Mouse (Mus musculus): ENCODE results near the gene Aar2. TPM values are rescaled to one million over a fixed set of nuclear protein-coding genes. Genes with fewer than 3 reads are reported as not detected.

Aar2 gene
- polyA plus RNA-seq, 1 experiment from 2014 or later = 38.0 TPM

GRCm38 (mm10) chr2:156571521-156571920, 24.1 kb downstream of the Aar2 start:
- Histone ChIP-seq H3K4me2 (no peak overlapping the region), H3K4me3 (replicated peaks) (no peak overlapping the region), H3K27ac (no peak overlapping the region), H3K27me3 (no peaks in the 10 kb centered on the region), H3K9ac (no peak overlapping the region), H3K4me1 (no peaks in the 10 kb centered on the region), H3K9me3 (replicated peaks) (no peaks in the 10 kb centered on the region), H3K36me3 (peaks cover 27% of the 10 kb centered on the region)
- 58% methylated on average over 6 of the region's 6 CpGs for WGBS
- no peak for ATAC-seq (replicated peaks; ENCODE audit: low FRiP score)

GRCm38 (mm10) chr2:156576850-156577587, 29.6 kb downstream of the Aar2 start:
- no peaks in the 10 kb centered on the region for H3K36me3 ChIP-seq
- no peak overlapping the region for H3K4me3 ChIP-seq (replicated peaks)
- no peaks in the 10 kb centered on the region for H3K4me1 ChIP-seq
- WGBS = 72% methylated on average over 7 of the region's 7 CpGs
- no peak overlapping the region for H3K4me2 ChIP-seq
- H3K9me3 ChIP-seq (replicated peaks) = no peaks in the 10 kb centered on the region
- no peak overlapping the region for H3K27ac ChIP-seq
- no peak for ATAC-seq (replicated peaks; ENCODE audit: low FRiP score)
- H3K27me3 ChIP-seq = no peaks in the 10 kb centered on the region
- H3K9ac ChIP-seq = no peak overlapping the region

- H3K4me2 ChIP-seq = no peak overlapping the region
- H3K9me3 ChIP-seq (replicated peaks) = no peaks in the 10 kb centered on the region
- no peak overlapping the region for H3K27ac ChIP-seq
- WGBS = 69% methylated on average over 5 of the region's 5 CpGs
- no peak for ATAC-seq (replicated peaks; ENCODE audit: low FRiP score)
- peaks cover 6% of the 10 kb centered on the region; the same call in 1 of the 2 replicates for H3K27me3 ChIP-seq
- H3K36me3 ChIP-seq = no peaks in the 10 kb centered on the region
- no peak overlapping the region for H3K9ac ChIP-seq
- H3K4me3 ChIP-seq (replicated peaks) = no peak overlapping the region
- no peaks in the 10 kb centered on the region for H3K4me1 ChIP-seq
Observed at GRCm38 (mm10) chr2:156580507-156580906, 33.1 kb downstream of the Aar2 start.

- Histone ChIP-seq H3K9ac (no peak overlapping the region), H3K36me3 (no peaks in the 10 kb centered on the region), H3K4me2 (no peak overlapping the region), H3K4me3 (replicated peaks) (no peak overlapping the region), H3K27ac (no peak overlapping the region), H3K4me1 (no peaks in the 10 kb centered on the region), H3K27me3 (peaks cover 6% of the 10 kb centered on the region; the same call in 1 of the 2 replicates), H3K9me3 (replicated peaks) (no peaks in the 10 kb centered on the region)
- ATAC-seq (replicated peaks; ENCODE audit: low FRiP score) = no peak
- WGBS = 66% methylated on average over 10 of the region's 10 CpGs
Observed at GRCm38 (mm10) chr2:156581244-156581643, 33.9 kb downstream of the Aar2 start.

GRCm38 (mm10) chr2:156582887-156583286, 35.5 kb downstream of the Aar2 start:
- H3K9me3 ChIP-seq (replicated peaks) = no peaks in the 10 kb centered on the region
- H3K27ac ChIP-seq = no peak overlapping the region
- no peak overlapping the region for H3K4me3 ChIP-seq (replicated peaks)
- no peak overlapping the region for H3K9ac ChIP-seq
- WGBS = 86% methylated on average over 10 of the region's 10 CpGs
- H3K4me2 ChIP-seq = no peak overlapping the region
- no peaks in the 10 kb centered on the region for H3K4me1 ChIP-seq
- H3K27me3 ChIP-seq = peaks cover 6% of the 10 kb centered on the region; the same call in 1 of the 2 replicates
- no peaks in the 10 kb centered on the region for H3K36me3 ChIP-seq
- ATAC-seq (replicated peaks; ENCODE audit: low FRiP score) = no peak

- no peak overlapping the region for H3K9ac ChIP-seq
- H3K4me1 ChIP-seq = no peaks in the 10 kb centered on the region
- H3K27me3 ChIP-seq = peaks cover 6% of the 10 kb centered on the region; the same call in 1 of the 2 replicates
- no peak overlapping the region for H3K4me3 ChIP-seq (replicated peaks)
- no peak overlapping the region for H3K27ac ChIP-seq
- no peak overlapping the region for H3K4me2 ChIP-seq
- WGBS = 71% methylated on average over 11 of the region's 11 CpGs
- H3K9me3 ChIP-seq (replicated peaks) = no peaks in the 10 kb centered on the region
- ATAC-seq (replicated peaks; ENCODE audit: low FRiP score) = no peak
- H3K36me3 ChIP-seq = no peaks in the 10 kb centered on the region
Observed at GRCm38 (mm10) chr2:156584154-156584796, 36.9 kb downstream of the Aar2 start.

GRCm38 (mm10) chr2:156584797-156585471, 37.5 kb downstream of the Aar2 start:
- Histone ChIP-seq H3K4me3 (replicated peaks) (no peak overlapping the region), H3K36me3 (no peaks in the 10 kb centered on the region), H3K27ac (no peak overlapping the region), H3K9ac (no peak overlapping the region), H3K9me3 (replicated peaks) (no peaks in the 10 kb centered on the region), H3K27me3 (peaks cover 6% of the 10 kb centered on the region; the same call in 1 of the 2 replicates), H3K4me2 (no peak overlapping the region), H3K4me1 (no peaks in the 10 kb centered on the region)
- WGBS = 43% methylated on average over 14 of the region's 14 CpGs
- ATAC-seq (replicated peaks; ENCODE audit: low FRiP score) = no peak

GRCm38 (mm10) chr2:156589481-156589880, 42.1 kb downstream of the Aar2 start:
- no peak overlapping the region for H3K4me3 ChIP-seq (replicated peaks)
- H3K9me3 ChIP-seq (replicated peaks) = no peaks in the 10 kb centered on the region
- WGBS = 85% methylated on average over 9 of the region's 9 CpGs
- ATAC-seq (replicated peaks; ENCODE audit: low FRiP score) = no peak
- H3K27me3 ChIP-seq = no peaks in the 10 kb centered on the region
- no peak overlapping the region for H3K9ac ChIP-seq
- no peak overlapping the region for H3K27ac ChIP-seq
- no peak overlapping the region for H3K4me2 ChIP-seq
- H3K4me1 ChIP-seq = no peaks in the 10 kb centered on the region
- H3K36me3 ChIP-seq = no peaks in the 10 kb centered on the region

- Histone ChIP-seq H3K4me1 (no peaks in the 10 kb centered on the region), H3K9ac (no peak overlapping the region), H3K9me3 (replicated peaks) (no peaks in the 10 kb centered on the region), H3K4me3 (replicated peaks) (no peak overlapping the region), H3K36me3 (no peaks in the 10 kb centered on the region), H3K27me3 (no peaks in the 10 kb centered on the region), H3K27ac (no peak overlapping the region), H3K4me2 (no peak overlapping the region)
- WGBS = 70% methylated on average over 15 of the region's 15 CpGs
- no peak for ATAC-seq (replicated peaks; ENCODE audit: low FRiP score)
Observed at GRCm38 (mm10) chr2:156594987-156595490, 47.7 kb downstream of the Aar2 start.

- Histone ChIP-seq H3K27ac (no peak overlapping the region), H3K4me2 (no peak overlapping the region), H3K9ac (no peak overlapping the region), H3K4me1 (no peaks in the 10 kb centered on the region), H3K36me3 (no peaks in the 10 kb centered on the region), H3K4me3 (replicated peaks) (no peak overlapping the region), H3K27me3 (peaks cover 4% of the 10 kb centered on the region), H3K9me3 (replicated peaks) (no peaks in the 10 kb centered on the region)
- 79% methylated on average over 7 of the region's 7 CpGs for WGBS
- ATAC-seq (replicated peaks; ENCODE audit: low FRiP score) = no peak
Observed at GRCm38 (mm10) chr2:156602581-156602980, 55.2 kb downstream of the Aar2 start.

- Histone ChIP-seq H3K27ac (no peak overlapping the region), H3K4me1 (no peaks in the 10 kb centered on the region), H3K27me3 (peaks cover 15% of the 10 kb centered on the region), H3K9ac (no peak overlapping the region), H3K9me3 (replicated peaks) (no peaks in the 10 kb centered on the region), H3K4me3 (replicated peaks) (no peak overlapping the region), H3K36me3 (no peaks in the 10 kb centered on the region), H3K4me2 (no peak overlapping the region)
- ATAC-seq (replicated peaks; ENCODE audit: low FRiP score) = no peak
- WGBS = 83% methylated on average over 9 of the region's 9 CpGs
Observed at GRCm38 (mm10) chr2:156603671-156604070, 56.3 kb downstream of the Aar2 start.

GRCm38 (mm10) chr2:156605144-156605543, 57.8 kb downstream of the Aar2 start:
- no peak overlapping the region for H3K27ac ChIP-seq
- H3K4me2 ChIP-seq = no peak overlapping the region
- H3K9me3 ChIP-seq (replicated peaks) = no peaks in the 10 kb centered on the region
- no peak overlapping the region for H3K9ac ChIP-seq
- no peaks in the 10 kb centered on the region for H3K36me3 ChIP-seq
- H3K27me3 ChIP-seq = peaks cover 28% of the 10 kb centered on the region
- 55% methylated on average over 3 of the region's 3 CpGs for WGBS
- no peak overlapping the region for H3K4me3 ChIP-seq (replicated peaks)
- H3K4me1 ChIP-seq = no peaks in the 10 kb centered on the region
- ATAC-seq (replicated peaks; ENCODE audit: low FRiP score) = no peak

All from kidney, embryonic 15.5 days (tissue).